Mouse (Mus musculus): ENCODE results near the gene C1ql1.

- no peak for TF ChIP-seq GATA1 (IDR thresholded peaks at IDR 0.05; ENCODE audit: borderline replicate concordance, low read length)
- TF ChIP-seq FLI1 (IDR thresholded peaks at IDR 0.05; ENCODE audit: low read length) = no peak
Observed at GRCm38 (mm10) chr11:102903654-102904053, 42.8 kb downstream of the C1ql1 start.
